Mouse (Mus musculus) intestine, embryonic 15.5 days (tissue): Measurements from ENCODE around the gene 4930556J24Rik. TPM values are rescaled to one million over a fixed set of nuclear protein-coding genes. Genes with fewer than 3 reads are reported as not detected.
"Not testable (repeated sequence)": the region's sequence is repeated elsewhere in the genome, so short reads cannot be mapped to it uniquely, and the experiment has no call there.

ENCODE experiments used
- ATAC-seq: fragments of 200-750 bp; cut with Nextera tagmentation; 2 replicates; pipeline ENCODE4 v1.8.0; 2017; ENCODE audit warnings: moderate TSS enrichment, moderate library complexity
- H3K27ac ChIP-seq: fragments of 300-500 bp; sonication (generic); 2 replicates; pipeline ENCODE4 v1.5.1; 2015; ENCODE audit warnings: mild to moderate bottlenecking, inconsistent platforms
- H3K27me3 ChIP-seq: fragments of 300-500 bp; sonication (generic); replicated peaks from 2 replicates; pipeline ENCODE4 v1.6.1; 2015; ENCODE audit warnings: inconsistent platforms
- H3K36me3 ChIP-seq: fragments of 300-500 bp; sonication (generic); 2 replicates; pipeline ENCODE4 v1.6.1; 2015; ENCODE audit warnings: inconsistent platforms
- H3K4me1 ChIP-seq: fragments of 300-500 bp; sonication (generic); replicated peaks from 2 replicates; pipeline ENCODE4 v1.6.1; 2015; ENCODE audit warnings: inconsistent platforms
- H3K4me2 ChIP-seq: fragments of 300-500 bp; sonication (generic); replicated peaks from 2 replicates; pipeline ENCODE4 v1.6.1; 2015; ENCODE audit warnings: mild to moderate bottlenecking, inconsistent platforms
- H3K4me3 ChIP-seq: fragments of 300-500 bp; sonication (generic); replicated peaks from 2 replicates; pipeline ENCODE4 v1.5.1; 2015; ENCODE audit warnings: inconsistent platforms
- H3K9ac ChIP-seq: fragments of 300-500 bp; sonication (generic); 2 replicates; pipeline ENCODE4 v1.6.1; 2015; ENCODE audit warnings: inconsistent platforms
- H3K9me3 ChIP-seq: fragments of 300-500 bp; sonication (generic); 2 replicates; pipeline ENCODE4 v1.6.1; 2016; ENCODE audit warnings: inconsistent platforms
- WGBS: fragments of 180-500 bp; shearing (Covaris S2); methylation state at CpG from one replicate; pipeline ENCODE4 v1.1.7; 2015; 5-methylcytosine and 5-hydroxymethylcytosine counted together
- polyA plus RNA-seq: library from polyadenylated mRNA; unstranded; fragments of >200 nt; fragmentation: Nextera tagmentation; extraction: Ambion mirVana; gene quantifications from 2 replicates; pipeline ENCODE4 v1.2.1, GENCODE M21; 2015

4930556J24Rik gene
- polyA plus RNA-seq = not detected in 2 replicates

DNA sequence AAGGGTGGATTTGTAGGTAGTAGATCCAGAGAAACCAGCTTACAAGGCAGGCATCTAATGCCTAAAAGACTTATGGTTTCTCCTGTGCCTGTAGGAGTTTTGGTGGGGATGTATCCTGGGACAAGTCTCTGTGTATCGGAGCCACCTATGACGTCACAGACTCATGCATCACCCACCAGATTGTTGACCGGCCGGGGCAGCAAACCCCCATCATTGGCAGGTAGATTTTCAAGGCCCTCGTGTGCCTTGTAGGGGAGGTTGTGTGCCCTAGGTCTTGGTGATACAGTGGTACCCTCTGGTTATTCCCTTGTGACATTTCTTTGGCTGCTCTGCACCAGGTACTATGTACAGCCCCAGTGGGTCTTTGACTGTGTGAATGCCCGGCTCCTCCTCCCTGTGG, at the start of gene 4930556J24Rik:
TSS of gene 4930556J24Rik (minus strand) at position 101 of the 400 bp plus-strand sequence.
- no peak within 1 kb of the TSS for H3K4me3 ChIP-seq
- H3K4me2 ChIP-seq = no peak within 1 kb of the TSS
- H3K36me3 ChIP-seq = peaks cover 62% of the 10 kb centered on the region
- no peak within 1 kb of the TSS for H3K9ac ChIP-seq
- no peaks in the 10 kb centered on the region for H3K9me3 ChIP-seq
- no peak within 1 kb of the TSS for H3K27ac ChIP-seq
- no peak for ATAC-seq
- H3K27me3 ChIP-seq = no peaks in the 10 kb centered on the region
- WGBS = 91% methylated on average over 6 of the region's 6 CpGs
- H3K4me1 ChIP-seq = no peaks in the 10 kb centered on the region

- Histone ChIP-seq H3K9ac (no peak overlapping the region), H3K4me3 (no peak overlapping the region), H3K4me1 (no peaks in the 10 kb centered on the region), H3K27me3 (no peaks in the 10 kb centered on the region), H3K4me2 (no peak overlapping the region), H3K36me3 (no peaks in the 10 kb centered on the region), H3K9me3 (no peaks in the 10 kb centered on the region), H3K27ac (no peak overlapping the region)
- ATAC-seq = no peak
- 59% methylated on average over 2 of the region's 2 CpGs for WGBS
Observed at GRCm38 (mm10) chr11:4023321-4023720, 46.7 kb upstream of the 4930556J24Rik start.

DNA sequence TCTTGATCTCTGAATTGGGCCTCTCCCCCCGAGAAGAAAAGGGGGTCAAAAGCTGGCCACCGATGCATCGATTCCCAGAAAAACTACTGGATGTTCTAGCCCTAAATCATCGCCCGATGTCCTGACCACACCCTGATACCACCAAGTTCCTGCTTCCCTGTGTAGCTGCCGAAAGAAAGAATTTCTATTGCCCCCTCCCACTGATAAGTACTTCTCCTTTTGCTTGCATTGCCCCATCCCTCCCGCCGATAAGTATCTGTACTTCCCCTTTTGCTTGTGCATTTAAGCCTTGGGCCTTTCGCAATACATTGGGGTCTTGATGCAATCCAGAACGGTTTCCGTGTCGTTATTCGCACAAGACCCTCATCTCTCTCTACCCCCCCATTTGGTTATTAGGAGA, 45.5 kb upstream of the 4930556J24Rik start:
- H3K27ac ChIP-seq, H3K27me3 ChIP-seq, H3K9me3 ChIP-seq, H3K36me3 ChIP-seq, H3K4me3 ChIP-seq, H3K4me1 ChIP-seq, ATAC-seq, H3K9ac ChIP-seq, H3K4me2 ChIP-seq: not testable (repeated sequence)
- WGBS = 81% methylated on average over 13 of the region's 13 CpGs

DNA sequence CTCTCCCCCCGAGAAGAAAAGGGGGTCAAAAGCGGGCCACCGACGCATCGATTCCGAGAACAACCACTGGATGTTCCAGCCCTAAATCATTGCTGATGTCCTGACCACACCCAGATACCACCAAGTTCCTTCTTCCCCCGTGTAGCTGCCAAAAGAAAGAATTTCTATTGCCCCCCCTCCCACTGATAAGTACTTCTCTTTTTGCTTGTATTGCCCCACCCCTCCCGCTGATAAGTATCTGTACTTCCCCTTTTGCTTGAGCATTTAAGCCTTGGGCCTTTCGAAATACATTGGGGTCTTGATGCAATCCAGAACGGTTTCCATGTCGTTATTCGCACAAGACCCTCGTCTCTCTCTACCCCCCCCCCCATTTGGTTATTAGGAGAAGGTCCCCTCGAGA, 39.2 kb upstream of the 4930556J24Rik start:
- not testable (repeated sequence) for H3K36me3 ChIP-seq, H3K4me2 ChIP-seq, H3K4me1 ChIP-seq, ATAC-seq, H3K27ac ChIP-seq, H3K9ac ChIP-seq, H3K4me3 ChIP-seq, H3K9me3 ChIP-seq, H3K27me3 ChIP-seq
- WGBS = 83% methylated on average over 14 of the region's 14 CpGs

GRCm38 (mm10) chr11:4012616-4013015, 36.0 kb upstream of the 4930556J24Rik start:
- WGBS = 71% methylated on average over 1 of the region's 1 CpGs
- no peaks in the 10 kb centered on the region for H3K27me3 ChIP-seq

DNA sequence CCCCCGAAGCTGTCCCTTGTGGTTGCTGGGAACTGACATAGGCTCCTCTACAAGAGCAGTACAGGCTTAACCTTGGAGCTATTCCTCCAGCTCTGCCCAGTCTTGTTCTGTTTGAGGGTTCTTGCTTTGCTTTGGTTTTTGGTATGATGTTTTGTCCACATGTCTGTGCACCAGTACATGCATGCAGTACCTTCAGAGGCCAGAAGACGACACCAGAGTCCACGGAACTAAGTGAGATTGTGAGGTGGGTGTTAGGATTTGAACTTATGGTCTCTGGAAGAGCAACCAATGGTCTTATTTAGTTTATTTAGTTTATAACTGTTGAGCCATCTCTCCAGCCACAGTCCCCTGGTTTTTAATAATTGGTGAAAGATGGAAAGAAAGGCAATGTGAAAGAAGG, 29.9 kb upstream of the 4930556J24Rik start:
- H3K4me3 ChIP-seq = no peak overlapping the region
- no peak overlapping the region for H3K9ac ChIP-seq
- ATAC-seq = no peak
- no peaks in the 10 kb centered on the region for H3K27me3 ChIP-seq
- no peaks in the 10 kb centered on the region for H3K4me1 ChIP-seq
- H3K4me2 ChIP-seq = no peak overlapping the region
- WGBS = 85% methylated on average over 3 of the region's 3 CpGs
- H3K27ac ChIP-seq = no peak overlapping the region
- H3K36me3 ChIP-seq = no peaks in the 10 kb centered on the region
- H3K9me3 ChIP-seq = no peaks in the 10 kb centered on the region

More at GRCm38 (mm10) chr11:4012616-4013015, 36.0 kb upstream of the 4930556J24Rik start:
- ATAC-seq = no peak
- no peak overlapping the region for H3K9ac ChIP-seq
- no peak overlapping the region for H3K27ac ChIP-seq
- no peak overlapping the region for H3K4me3 ChIP-seq
- H3K9me3 ChIP-seq = no peaks in the 10 kb centered on the region
- H3K4me1 ChIP-seq = no peaks in the 10 kb centered on the region
- no peaks in the 10 kb centered on the region for H3K36me3 ChIP-seq
- H3K4me2 ChIP-seq = no peak overlapping the region

- H3K4me2 ChIP-seq = no peak overlapping the region
- no peaks in the 10 kb centered on the region for H3K4me1 ChIP-seq
- H3K27me3 ChIP-seq = peaks cover 5% of the 10 kb centered on the region; the same call in 1 of the 2 replicates
- H3K27ac ChIP-seq = no peak overlapping the region
- no peaks in the 10 kb centered on the region for H3K9me3 ChIP-seq
- no peak for ATAC-seq
- no peaks in the 10 kb centered on the region for H3K36me3 ChIP-seq
- no peak overlapping the region for H3K9ac ChIP-seq
- H3K4me3 ChIP-seq = no peak overlapping the region
- 58% methylated on average over 5 of the region's 5 CpGs for WGBS
Observed at GRCm38 (mm10) chr11:4005220-4005805, 28.7 kb upstream of the 4930556J24Rik start.

GRCm38 (mm10) chr11:4001603-4002002, 25.0 kb upstream of the 4930556J24Rik start:
- H3K27ac ChIP-seq = no peak overlapping the region
- H3K4me1 ChIP-seq = peaks cover 8% of the 10 kb centered on the region; the same call in 1 of the 2 replicates
- H3K9me3 ChIP-seq = no peaks in the 10 kb centered on the region
- no peak for ATAC-seq
- H3K27me3 ChIP-seq = peaks cover 21% of the 10 kb centered on the region
- peaks cover 10% of the 10 kb centered on the region; the same call in 1 of the 2 replicates for H3K36me3 ChIP-seq
- 7% methylated on average over 5 of the region's 5 CpGs for WGBS
- no peak overlapping the region for H3K4me2 ChIP-seq
- no peak overlapping the region for H3K4me3 ChIP-seq
- no peak overlapping the region for H3K9ac ChIP-seq

DNA sequence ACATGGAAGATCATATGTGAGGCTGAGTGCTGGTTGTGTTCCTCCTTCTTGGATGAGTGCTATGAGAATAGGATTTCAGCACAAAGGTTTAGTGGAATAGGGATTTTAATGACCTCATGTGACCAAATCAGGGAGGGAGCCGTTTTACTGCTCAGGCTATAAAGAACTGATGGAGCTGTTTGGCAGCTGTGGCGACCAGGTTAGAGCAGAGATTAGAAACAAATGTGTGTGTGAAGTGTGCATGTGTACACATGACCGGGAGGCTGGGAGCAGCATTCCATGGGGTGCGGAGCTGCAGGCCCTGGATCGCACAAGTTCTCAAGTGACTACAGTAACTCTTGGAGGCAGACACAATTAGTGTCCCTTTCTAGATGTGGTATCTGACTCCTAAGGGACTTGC, 23.0 kb upstream of the 4930556J24Rik start:
- Histone ChIP-seq H3K9me3 (no peaks in the 10 kb centered on the region), H3K27me3 (peaks cover 21% of the 10 kb centered on the region), H3K4me1 (peaks cover 8% of the 10 kb centered on the region; the same call in 1 of the 2 replicates), H3K36me3 (peaks cover 10% of the 10 kb centered on the region; the same call in 1 of the 2 replicates), H3K4me3 (no peak overlapping the region), H3K27ac (no peak overlapping the region), H3K9ac (no peak overlapping the region), H3K4me2 (no peak overlapping the region)
- 50% methylated on average over 5 of the region's 5 CpGs for WGBS
- peak; percentile 83 for ATAC-seq

DNA sequence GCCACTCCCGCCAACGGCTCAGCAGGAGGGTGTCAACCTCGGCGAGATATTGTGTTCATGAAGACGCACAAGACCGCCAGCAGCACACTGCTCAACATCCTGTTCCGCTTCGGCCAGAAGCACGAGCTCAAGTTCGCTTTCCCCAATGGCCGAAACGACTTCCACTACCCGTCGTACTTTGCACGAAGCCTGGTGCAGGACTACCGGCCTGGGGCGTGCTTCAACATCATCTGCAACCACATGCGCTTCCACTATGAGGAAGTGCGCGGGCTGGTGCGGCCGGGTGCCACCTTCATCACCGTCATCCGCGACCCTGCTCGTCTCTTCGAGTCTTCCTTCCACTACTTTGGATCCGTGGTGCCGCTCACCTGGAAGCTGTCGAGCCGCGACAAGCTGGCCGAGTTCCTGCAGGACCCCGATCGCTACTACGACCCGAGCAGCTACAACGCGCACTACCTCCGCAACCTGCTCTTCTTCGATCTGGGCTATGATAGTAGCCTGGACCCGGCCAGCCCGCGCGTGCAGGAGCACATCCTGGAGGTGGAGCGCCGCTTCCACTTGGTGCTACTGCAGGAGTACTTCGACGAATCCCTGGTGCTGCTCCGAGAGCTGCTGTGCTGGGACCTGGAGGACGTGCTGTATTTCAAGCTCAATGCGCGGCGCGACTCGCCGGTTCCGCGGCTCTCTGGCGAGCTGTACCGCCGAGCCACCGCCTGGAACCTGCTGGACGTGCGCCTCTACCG, 21.6 kb upstream of the 4930556J24Rik start:
- H3K9ac ChIP-seq = no peak overlapping the region
- no peak overlapping the region for H3K27ac ChIP-seq
- peak; percentile 19; the same call in 1 of the 2 replicates for ATAC-seq
- H3K4me3 ChIP-seq = peak overlapping the region; percentile 23
- H3K27me3 ChIP-seq = peaks cover 21% of the 10 kb centered on the region
- no peaks in the 10 kb centered on the region for H3K9me3 ChIP-seq
- peaks cover 10% of the 10 kb centered on the region; the same call in 1 of the 2 replicates for H3K36me3 ChIP-seq
- H3K4me1 ChIP-seq = peaks cover 8% of the 10 kb centered on the region; the same call in 1 of the 2 replicates
- H3K4me2 ChIP-seq = peak overlapping the region; percentile 53
- 16% methylated on average over 66 of the region's 66 CpGs for WGBS

GRCm38 (mm10) chr11:3996840-3997239, 20.3 kb upstream of the 4930556J24Rik start:
- no peak for ATAC-seq
- H3K9ac ChIP-seq = no peak overlapping the region
- 90% methylated on average over 3 of the region's 3 CpGs for WGBS
- H3K9me3 ChIP-seq = no peaks in the 10 kb centered on the region
- H3K36me3 ChIP-seq = peaks cover 10% of the 10 kb centered on the region; the same call in 1 of the 2 replicates
- H3K4me3 ChIP-seq = no peak overlapping the region
- peaks cover 21% of the 10 kb centered on the region for H3K27me3 ChIP-seq
- no peak overlapping the region for H3K27ac ChIP-seq
- peaks cover 8% of the 10 kb centered on the region; the same call in 1 of the 2 replicates for H3K4me1 ChIP-seq
- H3K4me2 ChIP-seq = no peak overlapping the region

GRCm38 (mm10) chr11:3995511-3995910, 18.9 kb upstream of the 4930556J24Rik start:
- Histone ChIP-seq H3K36me3 (peaks cover 10% of the 10 kb centered on the region; the same call in 1 of the 2 replicates), H3K4me3 (no peak overlapping the region)
- no peak for ATAC-seq

More at GRCm38 (mm10) chr11:3995511-3995910, 18.9 kb upstream of the 4930556J24Rik start:
- H3K4me1 ChIP-seq = peaks cover 8% of the 10 kb centered on the region; the same call in 1 of the 2 replicates
- peaks cover 18% of the 10 kb centered on the region for H3K27me3 ChIP-seq
- no peak overlapping the region for H3K4me2 ChIP-seq
- 82% methylated on average over 5 of the region's 5 CpGs for WGBS
- H3K27ac ChIP-seq = no peak overlapping the region
- no peaks in the 10 kb centered on the region for H3K9me3 ChIP-seq
- no peak overlapping the region for H3K9ac ChIP-seq
